8 mouse cellular contexts compared by ENCODE assay signal in genomic region chr9:29650679-29651078, GRCm38 (mm10).
A peak's percentile ranks its signal among the peaks of the same experiment; 100 is the strongest.
DNase-seq lines count a peak whose midpoint lies in the region; ATAC-seq and TF ChIP-seq lines count a peak whose summit lies in the region.

No protein-coding gene starts in this region.

- DNase-seq in ES-CJ7 (ENCODE audit: low read depth, low spot score): peak; percentile 77
- peak; percentile 85 for DNase-seq in cerebellum, adult 9-10 months
- DNase-seq in gastrocnemius, postnatal 14 days: peak; percentile 28
- peak; percentile 50 to 59 for DNase-seq in layer of hippocampus, adult 2 months (ENCODE audit: low spot score in 2 of 2)
- DNase-seq in midbrain, embryonic 14.5 days: peak; percentile 90
- no peak for DNase-seq in natural killer cell, adult 2 months (ENCODE audit: low spot score in 2 of 2)

- ATAC-seq in intestine, postnatal 0 days: no peak
- no peak for ATAC-seq in intestine, embryonic 16.5 days
- peak; percentile 12; the same call in 1 of the 2 replicates for ATAC-seq in midbrain, embryonic 14.5 days (ENCODE audit: low FRiP score, low TSS enrichment)

- no peaks in the 10 kb centered on the region for H3K36me3 ChIP-seq in intestine, postnatal 0 days (ENCODE audit: control insufficient read depth, insufficient read depth)
- no peaks in the 10 kb centered on the region for H3K36me3 ChIP-seq in intestine, embryonic 16.5 days (ENCODE audit: control insufficient read depth, insufficient read depth, low read length)
- H3K36me3 ChIP-seq in midbrain, embryonic 14.5 days (ENCODE audit: control insufficient read depth, insufficient read depth, low read length): no peaks in the 10 kb centered on the region

- no peak overlapping the region for H3K4me3 ChIP-seq in intestine, postnatal 0 days (ENCODE audit: low read depth, low read length)
- H3K4me3 ChIP-seq in intestine, embryonic 16.5 days (ENCODE audit: low read length): no peak overlapping the region
- no peak overlapping the region for H3K4me3 ChIP-seq in layer of hippocampus, adult 2 months
- H3K4me3 ChIP-seq in midbrain, embryonic 14.5 days (replicated peaks; ENCODE audit: low read depth, low read length): no peak overlapping the region

- no peaks in the 10 kb centered on the region for H3K4me1 ChIP-seq in intestine, postnatal 0 days (replicated peaks; ENCODE audit: control insufficient read depth, insufficient read depth, low read length)
- no peaks in the 10 kb centered on the region for H3K4me1 ChIP-seq in intestine, embryonic 16.5 days (ENCODE audit: control insufficient read depth, insufficient read depth, low read length)
- no peaks in the 10 kb centered on the region for H3K4me1 ChIP-seq in midbrain, embryonic 14.5 days (ENCODE audit: control insufficient read depth, insufficient read depth, low read length)

- H3K4me2 ChIP-seq in intestine, postnatal 0 days (replicated peaks; ENCODE audit: low read depth): no peak overlapping the region
- H3K4me2 ChIP-seq in intestine, embryonic 16.5 days (ENCODE audit: low read depth, low read length): no peak overlapping the region
- no peak overlapping the region for H3K4me2 ChIP-seq in midbrain, embryonic 14.5 days (ENCODE audit: low read length)

- intact Hi-C loops in gastrocnemius, postnatal 14 days (cut with DNase I; ENCODE audit: low total_unique reads): no loop called here

- H3K27ac ChIP-seq in intestine, postnatal 0 days (ENCODE audit: low read depth, low read length): no peak overlapping the region
- no peak overlapping the region for H3K27ac ChIP-seq in intestine, embryonic 16.5 days (ENCODE audit: low read length)
- H3K27ac ChIP-seq in layer of hippocampus, adult 2 months: no peak overlapping the region
- no peak overlapping the region for H3K27ac ChIP-seq in midbrain, embryonic 14.5 days (replicated peaks; ENCODE audit: low read depth, low read length)

- WGBS in intestine, postnatal 0 days: 22% methylated on average over 4 of the region's 4 CpGs
- WGBS in intestine, embryonic 16.5 days: 26% methylated on average over 4 of the region's 4 CpGs
- 24% methylated on average over 4 of the region's 4 CpGs for WGBS in midbrain, embryonic 14.5 days

- H3K9ac ChIP-seq in intestine, postnatal 0 days (ENCODE audit: low read depth, low read length): no peak overlapping the region
- no peak overlapping the region for H3K9ac ChIP-seq in intestine, embryonic 16.5 days (ENCODE audit: low read depth, low read length)
- H3K9ac ChIP-seq in midbrain, embryonic 14.5 days (replicated peaks; ENCODE audit: low read length): no peak overlapping the region

- H3K27me3 ChIP-seq in intestine, postnatal 0 days (replicated peaks; ENCODE audit: control insufficient read depth, insufficient read depth, low read length): no peaks in the 10 kb centered on the region
- H3K27me3 ChIP-seq in intestine, embryonic 16.5 days (replicated peaks; ENCODE audit: control insufficient read depth, insufficient read depth, low read length): no peaks in the 10 kb centered on the region
- H3K27me3 ChIP-seq in midbrain, embryonic 14.5 days (ENCODE audit: control insufficient read depth, insufficient read depth, low read length): no peaks in the 10 kb centered on the region

- no peaks in the 10 kb centered on the region for H3K9me3 ChIP-seq in intestine, postnatal 0 days (ENCODE audit: control insufficient read depth)
- no peaks in the 10 kb centered on the region for H3K9me3 ChIP-seq in intestine, embryonic 16.5 days (ENCODE audit: control insufficient read depth, low read length)
- no peaks in the 10 kb centered on the region for H3K9me3 ChIP-seq in midbrain, embryonic 14.5 days (ENCODE audit: control insufficient read depth, low read length)

- peak; percentile 82 for TF ChIP-seq CTCF in intestine, postnatal 0 days (IDR thresholded peaks at IDR 0.05; ENCODE audit: low read depth)
- peak; percentile 98 for TF ChIP-seq CTCF in layer of hippocampus, adult 2 months (conservative IDR thresholded peaks at IDR 0.05)

Comparison
In these comparisons a context has a peak if more than half of its experiments do, and no peak if none do; other contexts are left out.
1. DNase-seq: peak in ES-CJ7 (single experiment), cerebellum, adult 9-10 months (single experiment), gastrocnemius, postnatal 14 days (single experiment), layer of hippocampus, adult 2 months (2 of 2) and midbrain, embryonic 14.5 days (single experiment); none in natural killer cell, adult 2 months (0 of 2).